Mouse (Mus musculus) lung, postnatal 0 days (tissue): ENCODE data around the gene Tpst1.
"Not testable (repeated sequence)": the region's sequence is repeated elsewhere in the genome, so short reads cannot be mapped to it uniquely, and the experiment has no call there.

Experiments
- CTCF ChIP-seq: IDR thresholded peaks from 2 replicates; pipeline ENCODE4 v1.5.1; 2016; ENCODE audit warnings: antibody characterized with exemption, mild to moderate bottlenecking
- EP300 ChIP-seq: IDR thresholded peaks from 2 replicates; pipeline ENCODE4 v1.6.1; 2016; ENCODE audit warnings: antibody characterized with exemption, mild to moderate bottlenecking, control low read depth

DNA sequence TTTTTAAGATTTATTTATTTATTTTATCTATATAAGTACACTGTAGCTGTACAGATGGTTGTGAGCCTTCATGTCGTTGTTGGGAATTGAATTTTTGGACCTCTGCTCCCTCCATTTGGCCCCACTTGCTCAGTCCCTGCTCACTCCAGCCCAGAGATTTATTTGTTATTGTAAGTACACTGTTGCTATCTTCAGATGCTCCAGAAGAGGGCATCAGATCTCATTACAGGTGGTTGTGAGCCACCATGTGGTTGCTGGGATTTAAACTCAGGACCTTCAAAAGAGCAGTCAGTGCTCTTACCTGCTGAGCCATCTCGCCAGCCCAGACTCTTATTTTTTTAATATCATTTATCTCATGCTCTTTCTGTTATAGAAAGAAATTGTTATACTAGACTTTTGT lies 36.8 kb upstream of the Tpst1 start:
- TF ChIP-seq CTCF = peak; percentile 47
- not testable (repeated sequence) for TF ChIP-seq EP300
